Comparison of ENCODE assay signal across 22 mouse cellular contexts in genomic region chr15:82621993-82622392, GRCm38 (mm10). TPM values are rescaled to one million over a fixed set of nuclear protein-coding genes. Genes with fewer than 3 reads are reported as not detected.
"Had no signal": no experiment of that assay in that cellular context is flagged by ENCODE, and none has a peak within 500 bp of the region (broad histone marks: within the 10 kb centered on the region; RNA-seq: fewer than 3 reads in every experiment).

No protein-coding gene starts in this region.

- H3K9ac ChIP-seq: liver, postnatal 0 days; lung, embryonic 15.5 days; midbrain, embryonic 13.5 days; midbrain, embryonic 15.5 days; neural tube, embryonic 12.5 days; stomach, embryonic 15.5 days had no signal

- H3K27me3 ChIP-seq: lung, embryonic 15.5 days; megakaryocyte, embryonic 14.5 days; midbrain, embryonic 13.5 days; midbrain, embryonic 15.5 days; neural tube, embryonic 12.5 days; stomach, embryonic 15.5 days had no signal

- H3K9me3 ChIP-seq: lung, embryonic 15.5 days; midbrain, embryonic 13.5 days; midbrain, embryonic 15.5 days; neural tube, embryonic 12.5 days; stomach, embryonic 15.5 days had no signal

- ATAC-seq: liver, postnatal 0 days; lung, postnatal 0 days; midbrain, embryonic 13.5 days; midbrain, embryonic 15.5 days had no signal

- H3K27ac ChIP-seq: lung, embryonic 15.5 days; macrophage; midbrain, embryonic 13.5 days; midbrain, embryonic 15.5 days; neural tube, embryonic 12.5 days; stomach, embryonic 15.5 days had no signal

- H3K4me3 ChIP-seq: lung, embryonic 15.5 days; megakaryocyte, embryonic 14.5 days; midbrain, embryonic 13.5 days; midbrain, embryonic 15.5 days; neural tube, embryonic 12.5 days; stomach, embryonic 15.5 days had no signal

- H3K4me2 ChIP-seq: lung, embryonic 15.5 days; midbrain, embryonic 11.5 days; midbrain, embryonic 13.5 days; midbrain, embryonic 15.5 days; neural tube, embryonic 12.5 days; stomach, embryonic 15.5 days had no signal

- DNase-seq: liver, postnatal 0 days; lung, adult 2 months; lung, postnatal 14 days; lung, postnatal 36 days; right cerebral cortex, postnatal 14 days; thymus, adult 18-20 months; thymus, postnatal 14 days; thymus, postnatal 36 days had no signal

- H3K36me3 ChIP-seq: lung, embryonic 15.5 days; midbrain, embryonic 13.5 days; midbrain, embryonic 15.5 days; neural tube, embryonic 12.5 days; stomach, embryonic 15.5 days had no signal

- H3K4me1 ChIP-seq: lung, embryonic 15.5 days; megakaryocyte, embryonic 14.5 days; midbrain, embryonic 13.5 days; midbrain, embryonic 15.5 days; neural tube, embryonic 12.5 days; stomach, embryonic 15.5 days had no signal

RNA-seq across cellular contexts. Expression of gene Cyp2d34, which starts 1.2 kb away (rescaled TPM):
- total RNA-seq: megakaryocyte progenitor cell, adult 5-6 weeks; midbrain, postnatal 0 days; monocyte, adult 5-6 weeks; neutrophil, adult 5-6 weeks had no signal
- polyA plus RNA-seq: liver, postnatal 0 days; lung, adult 2 months; lung, embryonic 15.5 days; lung, postnatal 0 days; macrophage; midbrain, embryonic 11.5 days; midbrain, embryonic 13.5 days; midbrain, embryonic 15.5 days; midbrain, postnatal 0 days; neural tube, embryonic 12.5 days; neural tube, embryonic 14.5 days; stomach, embryonic 15.5 days had no signal
